Mouse (Mus musculus): ENCODE measurements around the gene Smim1.

Gene Smim1

GRCm38 (mm10) chr4:154025641-154026440 is at the start of gene Smim1:
Smim1 (minus strand) TSS chr4:154026230.
- DNase-seq (ENCODE audit: low spot score), result no peak

DNA sequence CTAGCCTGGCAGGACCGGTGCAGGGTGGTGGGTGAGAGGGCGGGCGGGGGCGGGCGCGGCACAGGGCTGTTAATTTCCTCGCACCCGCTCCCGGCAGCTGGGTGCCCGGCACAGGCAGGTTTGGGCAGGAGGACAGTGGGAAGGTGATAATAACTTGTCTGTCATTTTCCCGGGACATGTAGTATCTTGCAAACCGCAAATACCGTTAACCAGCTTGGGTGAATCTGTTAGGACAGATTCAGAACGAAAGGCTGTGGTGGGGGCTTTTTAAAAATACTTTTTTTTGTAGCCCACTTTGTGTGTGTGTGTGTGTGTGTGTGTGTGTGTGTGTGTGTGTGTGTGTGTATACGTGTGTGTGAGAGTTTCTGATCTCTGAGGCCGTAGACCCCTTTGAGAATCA is 45.9 kb upstream of the Smim1 start:
- no peak for DNase-seq (ENCODE audit: low spot score)

GRCm38 (mm10) chr4:154071521-154071920 is 45.5 kb upstream of the Smim1 start:
- DNase-seq (ENCODE audit: low spot score), result no peak

GRCm38 (mm10) chr4:154070896-154071295 is 44.9 kb upstream of the Smim1 start:
- DNase-seq (ENCODE audit: low spot score), result no peak

DNA sequence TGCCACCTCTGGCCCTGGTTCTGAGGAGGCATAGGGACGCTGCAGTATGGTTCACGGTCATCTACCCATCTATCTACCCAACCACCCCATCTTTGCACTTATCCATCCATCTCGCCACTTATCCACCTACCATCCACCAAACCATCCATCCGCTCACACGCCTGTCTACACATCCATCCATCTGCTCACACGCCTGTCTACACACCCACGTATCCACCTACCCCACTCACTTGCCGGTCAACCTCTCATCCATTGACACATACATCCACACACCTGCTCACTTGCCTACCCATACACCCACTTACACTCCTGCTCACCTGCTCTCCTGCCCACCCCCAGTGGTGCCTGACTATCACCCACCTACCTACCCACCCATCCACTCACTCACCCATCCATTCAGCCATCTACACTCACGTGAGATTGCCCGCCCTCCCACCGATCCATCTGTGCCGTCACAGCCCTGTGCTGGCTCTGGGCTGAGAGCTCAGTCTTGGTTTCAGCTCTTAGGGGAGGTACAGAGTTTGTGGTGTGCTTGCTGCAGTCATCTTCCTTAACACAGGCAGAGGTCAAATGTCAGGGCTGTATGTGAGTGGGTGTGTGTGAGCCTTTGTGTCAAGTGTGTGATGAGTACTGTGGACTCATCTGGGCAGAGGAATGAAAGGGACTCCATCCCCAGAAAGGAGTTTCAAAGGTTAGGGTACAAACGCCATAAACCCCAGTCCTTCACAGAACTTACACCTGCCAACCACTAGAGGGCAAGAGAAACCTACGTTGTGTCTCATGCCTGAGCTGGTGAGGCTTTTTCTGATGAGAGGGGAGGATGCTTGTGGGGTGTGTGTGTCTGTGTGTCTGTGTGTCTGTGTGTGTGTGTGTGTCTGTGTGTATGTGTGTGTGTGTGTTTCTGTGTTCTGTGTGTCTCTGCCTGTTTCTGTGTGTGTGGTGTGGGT is 39.1 kb upstream of the Smim1 start:
- DNase-seq (ENCODE audit: low spot score), result peak; percentile 32

DNA sequence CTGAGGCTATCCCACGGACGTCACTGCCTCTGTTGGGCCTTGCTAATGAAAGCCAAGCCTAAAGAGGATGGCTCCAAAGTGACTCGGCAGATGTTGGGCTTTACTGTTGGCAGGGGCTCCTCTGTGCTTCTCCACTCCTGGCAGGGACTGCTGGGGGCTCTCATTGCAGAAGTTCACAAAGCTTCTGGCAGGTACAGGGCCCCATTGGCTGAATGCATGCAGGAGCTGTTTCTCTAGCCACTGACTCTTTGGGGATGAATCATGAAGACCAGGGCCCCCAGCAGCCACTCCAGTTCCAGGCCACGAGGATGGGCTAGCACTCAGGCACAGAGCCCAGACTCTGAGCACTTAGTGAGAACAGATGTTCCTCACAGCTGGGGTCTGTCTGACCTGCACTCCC is 31.7 kb upstream of the Smim1 start:
- no peak for DNase-seq (ENCODE audit: low spot score)

- DNase-seq (ENCODE audit: low spot score), result no peak
These were observed 30.6 kb upstream of the Smim1 start for GRCm38 (mm10) chr4:154056661-154057060.

- DNase-seq (ENCODE audit: low spot score), result no peak
These were observed 30.0 kb upstream of the Smim1 start for GRCm38 (mm10) chr4:154056046-154056445.

GRCm38 (mm10) chr4:154055482-154055881 is 29.5 kb upstream of the Smim1 start:
- DNase-seq (ENCODE audit: low spot score), result no peak

DNA sequence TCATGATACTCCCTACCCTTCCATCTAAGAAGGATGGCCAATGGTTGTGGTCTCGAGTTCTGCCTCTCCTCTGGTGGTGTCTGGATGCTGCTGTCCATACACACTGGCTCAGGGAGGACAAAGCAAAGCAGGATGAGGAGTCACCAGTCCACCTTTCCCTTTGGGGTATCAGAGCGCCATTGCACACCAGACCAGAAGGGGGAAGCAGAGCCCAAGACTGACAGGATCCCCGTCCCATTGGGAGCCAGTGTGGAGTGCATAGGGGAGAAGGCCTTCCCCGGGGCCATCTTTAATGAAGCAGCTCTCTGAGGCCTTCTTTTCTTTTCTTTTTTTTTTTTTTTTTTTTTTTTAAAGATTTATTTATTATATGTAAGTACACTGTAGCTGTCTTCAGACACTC is 27.0 kb upstream of the Smim1 start:
- DNase-seq (ENCODE audit: low spot score), result no peak

GRCm38 (mm10) chr4:154051401-154051800 is 25.4 kb upstream of the Smim1 start:
- no peak for DNase-seq (ENCODE audit: low spot score)

DNA sequence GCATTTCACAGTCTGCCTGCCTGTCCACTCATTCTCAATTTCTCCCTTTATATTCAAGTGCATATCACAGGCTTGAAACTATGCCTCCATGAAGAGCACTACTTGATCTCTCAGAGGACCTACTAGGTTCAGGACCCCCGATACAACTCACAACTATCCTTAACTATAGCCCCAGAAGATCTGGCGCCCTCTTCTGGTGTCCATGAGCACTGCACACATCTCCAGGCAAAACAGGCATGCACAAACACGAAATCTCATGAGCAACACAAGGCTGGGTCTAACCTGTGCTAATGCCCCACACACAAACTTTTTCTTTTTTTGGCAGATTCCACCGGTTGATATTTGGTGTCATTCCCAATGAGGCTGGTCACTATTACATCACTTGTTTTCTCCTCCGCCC is 19.8 kb upstream of the Smim1 start:
- DNase-seq (ENCODE audit: low spot score), result no peak

- no peak for DNase-seq (ENCODE audit: low spot score)
These were observed 16.5 kb upstream of the Smim1 start, which contains the start of gene Ccdc27 for GRCm38 (mm10) chr4:154042577-154042976. Ccdc27 (minus strand) TSS chr4:154042677.

DNA sequence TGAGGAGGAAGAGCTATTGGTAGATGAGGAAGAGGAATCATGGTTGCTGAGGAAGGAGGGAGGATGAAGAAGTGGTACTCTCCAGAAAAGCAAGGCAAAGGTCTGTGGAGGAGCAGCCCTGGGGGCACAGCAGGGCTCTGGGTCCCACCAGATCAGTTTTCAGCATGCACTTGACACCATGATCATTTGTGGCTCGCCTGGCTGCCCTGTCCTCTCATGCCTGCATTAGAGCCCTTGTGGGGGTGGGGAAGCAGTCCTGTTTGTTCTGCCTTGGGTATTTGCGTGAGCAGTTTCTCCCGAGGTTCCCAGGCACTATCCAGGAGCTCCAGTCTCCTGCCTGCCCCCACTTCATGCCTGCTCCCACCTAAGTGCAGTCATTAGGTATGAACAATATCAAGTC is 11.1 kb upstream of the Smim1 start:
- no peak for DNase-seq (ENCODE audit: low spot score)

- no peak for DNase-seq (ENCODE audit: low spot score)
These were observed 2.6 kb upstream of the Smim1 start for GRCm38 (mm10) chr4:154028646-154029045.

DNA sequence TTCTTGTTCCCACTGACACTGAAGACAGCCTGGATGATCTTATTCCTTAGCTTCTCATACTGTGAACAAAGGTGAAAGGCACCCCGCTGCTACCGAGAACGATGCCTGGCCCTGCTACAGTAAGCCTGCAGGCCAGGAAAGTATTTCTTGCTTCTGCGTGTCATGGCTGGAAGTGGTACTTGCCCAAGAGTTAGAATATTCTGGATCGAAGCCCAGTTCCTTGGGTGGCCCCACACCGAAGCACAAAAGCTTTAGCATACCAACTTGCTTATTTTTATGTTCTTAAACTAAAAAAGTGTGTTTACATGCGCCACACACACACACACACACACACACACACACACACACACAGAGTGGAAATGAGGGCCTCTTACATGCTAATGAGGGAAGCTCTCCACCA is 2.0 kb upstream of the Smim1 start:
- no peak for DNase-seq (ENCODE audit: low spot score)

GRCm38 (mm10) chr4:154026441-154026761 is 371 bp upstream of the Smim1 start:
- no peak for DNase-seq (ENCODE audit: low spot score)

- DNase-seq (ENCODE audit: low spot score), result no peak
These were observed 1.1 kb downstream of the Smim1 start for GRCm38 (mm10) chr4:154024729-154025521.

- no peak for DNase-seq (ENCODE audit: low spot score)
These were observed 2.1 kb downstream of the Smim1 start for GRCm38 (mm10) chr4:154023754-154024601.

DNA sequence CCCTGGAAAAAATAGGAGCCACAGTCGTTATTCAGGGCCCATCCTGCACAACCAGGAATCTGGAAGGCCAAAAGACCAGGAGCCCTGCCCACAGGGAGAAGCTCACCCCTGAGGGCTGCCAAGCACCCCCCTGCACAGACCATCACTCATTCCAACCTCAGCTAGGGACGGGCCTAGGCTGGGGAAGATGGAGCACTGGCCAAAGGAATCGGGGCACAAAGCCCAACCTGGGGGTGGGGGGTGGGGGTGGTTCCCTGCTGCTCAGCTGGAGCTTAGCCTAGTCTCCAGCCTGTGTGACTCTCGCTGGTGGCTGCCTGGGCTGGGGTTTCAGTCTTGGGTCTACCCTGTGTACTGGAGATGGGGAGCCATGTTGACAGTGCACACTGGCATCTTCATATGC is 3.2 kb downstream of the Smim1 start:
- no peak for DNase-seq (ENCODE audit: low spot score)

DNA sequence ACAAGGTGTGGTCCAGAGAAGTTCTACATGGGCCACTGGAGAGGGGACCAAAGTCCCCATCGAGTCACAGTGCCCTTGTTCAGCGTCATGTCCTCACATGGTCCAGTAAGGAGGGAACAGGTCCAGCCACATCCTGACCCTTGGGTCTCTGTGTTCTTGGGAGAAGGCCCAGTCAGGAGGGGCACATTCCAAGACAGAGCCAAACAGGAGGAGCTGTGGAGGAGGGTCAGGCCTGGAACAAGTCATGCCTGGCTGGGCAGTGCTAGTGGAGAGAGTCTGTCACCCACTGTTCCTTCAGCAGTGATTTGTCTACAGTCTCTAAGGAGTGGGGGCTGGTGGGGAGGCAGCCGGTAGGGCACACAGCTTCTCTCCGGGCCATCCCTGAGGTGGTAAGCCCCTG is 3.6 kb downstream of the Smim1 start:
- DNase-seq (ENCODE audit: low spot score), result no peak

Measured in layer of hippocampus, adult 9-10 months (tissue).